Mouse (Mus musculus): Measurements from ENCODE around the gene Itgal.
A peak's percentile ranks its signal among the peaks of the same experiment; 100 is the strongest.
"Not testable (repeated sequence)": the region's sequence is repeated elsewhere in the genome, so short reads cannot be mapped to it uniquely, and the experiment has no call there.

Itgal gene

GRCm38 (mm10) chr7:127280092-127280491 is 16.0 kb upstream of the Itgal start:
- no peak for DNase-seq

DNA sequence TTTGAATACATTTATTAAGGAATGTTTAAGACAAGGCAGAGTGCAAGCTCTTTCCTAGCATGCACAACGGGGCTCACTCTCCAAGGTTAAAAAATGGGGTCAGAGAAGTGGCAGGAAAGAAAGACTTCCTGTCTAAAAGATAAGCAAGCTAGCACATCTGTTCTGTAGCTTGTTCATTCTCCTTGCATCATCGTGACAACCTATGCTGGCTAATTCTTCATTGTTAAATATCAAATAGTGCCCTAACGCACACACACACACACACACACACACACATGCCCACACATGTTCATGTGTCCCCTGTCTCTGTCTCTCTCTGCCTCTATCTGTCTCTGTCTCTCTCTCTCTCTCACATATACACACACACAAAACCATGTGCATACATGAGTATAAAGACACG is 14.9 kb upstream of the Itgal start:
- DNase-seq = no peak

DNA sequence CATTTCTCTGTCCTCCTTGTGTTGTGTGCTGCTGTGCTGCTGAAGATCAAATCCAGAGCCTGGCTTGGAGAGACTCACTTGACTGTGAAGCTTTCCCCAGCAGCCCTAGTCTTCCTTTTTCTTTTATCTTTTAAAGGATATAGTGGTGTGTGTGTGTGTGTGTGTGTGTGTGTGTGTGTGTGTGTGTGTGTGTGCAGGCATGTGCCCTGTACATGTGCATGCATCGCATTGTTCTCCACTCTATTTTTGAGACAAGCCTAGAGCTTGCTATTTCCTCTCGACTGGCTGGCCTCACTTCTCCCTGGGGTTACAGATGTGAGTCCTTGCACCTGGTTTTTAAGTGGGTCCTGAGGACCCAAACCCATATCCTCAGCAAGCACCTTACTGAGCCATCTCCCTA is 13.9 kb upstream of the Itgal start:
- DNase-seq = no peak

DNA sequence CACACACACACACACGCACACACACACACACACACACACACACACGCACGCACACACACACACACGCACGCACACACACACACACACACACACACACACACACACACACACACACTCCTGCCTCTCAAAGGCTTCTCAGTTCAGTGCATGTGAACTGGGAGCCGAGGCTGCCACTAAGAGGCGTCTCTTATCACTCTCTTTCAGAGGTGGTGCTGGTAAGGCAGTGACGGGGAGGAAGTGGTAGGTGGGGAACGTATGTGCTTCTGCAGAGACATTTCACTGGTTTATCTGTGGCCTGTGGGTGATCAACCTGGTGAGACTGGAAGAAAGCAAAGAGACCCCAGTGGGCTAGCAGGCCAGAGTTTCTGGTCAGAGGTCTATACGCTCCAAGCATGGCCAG is 10.9 kb upstream of the Itgal start:
- no peak for DNase-seq

DNA sequence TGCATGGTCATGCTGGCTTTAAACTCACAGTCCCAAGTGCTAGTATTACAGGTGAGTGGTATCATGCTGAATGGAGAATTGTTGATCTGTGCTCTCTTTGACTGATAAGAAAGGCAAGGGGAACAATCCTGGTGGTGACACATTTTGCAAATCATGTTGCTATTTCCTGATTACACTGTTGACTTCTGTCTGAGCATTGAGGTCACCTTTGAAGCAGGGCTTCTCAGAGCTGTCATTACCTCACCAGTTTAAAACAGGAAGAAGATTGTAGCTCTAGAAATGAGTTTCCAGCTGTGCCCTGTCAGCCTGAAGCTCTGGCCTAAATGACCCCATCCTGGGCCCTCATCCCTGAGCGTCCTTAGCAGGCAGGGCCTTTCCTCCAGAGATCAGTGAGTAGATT is 8.1 kb upstream of the Itgal start:
- DNase-seq = no peak

- no peak for DNase-seq
Observed at GRCm38 (mm10) chr7:127289306-127289705, 6.8 kb upstream of the Itgal start.

DNA sequence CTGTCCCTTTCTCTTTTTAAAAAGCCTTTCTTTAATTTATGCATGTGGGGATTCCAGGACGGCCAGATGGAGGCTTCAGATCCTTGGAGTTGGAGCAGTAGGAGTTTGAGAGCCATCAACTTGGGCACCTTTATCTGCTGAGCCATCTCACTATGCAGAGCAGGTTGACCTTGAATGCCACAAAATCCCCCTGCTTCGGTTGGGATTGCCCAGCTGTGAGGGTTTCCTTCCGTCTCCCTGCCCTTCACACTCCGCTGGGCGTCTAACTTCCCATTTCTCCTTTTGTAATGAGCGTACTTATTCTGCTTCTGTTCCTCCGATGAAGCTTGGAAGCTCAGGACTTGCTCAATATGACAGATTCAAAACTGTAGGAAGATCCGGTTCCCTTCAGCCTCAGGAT is 5.9 kb upstream of the Itgal start:
- DNase-seq = no peak

DNA sequence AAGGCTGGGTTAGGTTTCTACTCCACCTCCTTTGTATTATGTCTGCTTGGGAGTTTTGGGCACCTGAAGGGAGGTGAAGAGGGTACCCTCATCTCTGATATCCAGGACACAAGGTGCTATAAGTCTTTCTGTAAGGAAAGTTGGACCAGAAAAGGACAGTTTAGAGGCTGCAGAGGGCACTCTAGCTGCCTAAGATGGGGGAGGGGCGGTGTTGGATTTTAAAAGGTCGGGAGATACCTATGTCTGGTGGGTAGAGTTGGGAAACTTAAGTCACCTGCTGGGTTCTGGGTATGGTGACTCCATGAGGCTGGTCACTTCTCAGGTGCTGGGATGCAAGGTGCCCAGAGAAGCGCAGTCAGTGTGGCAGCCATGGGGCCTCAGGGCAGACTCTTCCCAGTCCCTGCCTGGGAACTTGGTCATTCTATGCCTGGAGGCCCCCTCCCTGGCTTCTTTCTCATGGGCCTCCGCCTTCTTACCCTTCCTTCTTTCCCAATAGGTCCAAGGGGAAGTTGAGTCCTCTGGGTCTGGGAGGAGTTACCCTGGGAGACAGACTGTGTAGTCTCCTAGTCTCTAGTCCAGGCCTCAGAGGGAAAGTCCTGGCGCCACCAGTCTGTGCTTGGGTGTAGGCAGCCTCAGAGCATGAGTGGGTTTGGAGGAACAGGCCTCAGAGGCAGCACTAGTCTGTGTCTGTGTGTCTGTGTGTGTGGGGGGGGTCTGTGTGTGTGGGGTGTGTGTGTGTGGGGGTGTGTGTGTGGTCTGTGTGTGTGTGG is 911 bp downstream of the Itgal start:
- no peak for DNase-seq

GRCm38 (mm10) chr7:127297586-127298193 is 1.6 kb downstream of the Itgal start:
- no peak for DNase-seq

- no peak for DNase-seq
Observed at GRCm38 (mm10) chr7:127308431-127308830, 12.4 kb downstream of the Itgal start.

DNA sequence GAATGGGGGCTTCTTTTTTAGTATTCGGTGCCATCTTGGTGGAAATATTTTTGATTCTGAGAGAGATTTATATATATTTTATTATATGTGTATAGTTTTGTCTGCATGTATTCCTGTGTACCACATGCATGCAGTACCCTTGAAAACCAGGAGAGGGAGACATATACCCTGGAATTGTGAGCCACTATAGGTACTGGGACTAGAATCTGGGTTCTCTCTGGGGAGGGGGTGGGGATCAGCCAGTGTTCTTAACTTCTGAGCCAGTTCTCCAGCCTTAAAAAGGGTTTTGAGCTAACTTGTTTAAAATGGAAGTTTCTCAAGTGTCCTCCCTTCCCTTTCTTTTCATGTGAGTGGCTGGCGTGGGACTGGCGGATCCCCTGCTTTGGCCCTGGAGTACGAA is 12.8 kb downstream of the Itgal start:
- peak; percentile 29 for DNase-seq

- DNase-seq = no peak
Observed at GRCm38 (mm10) chr7:127309951-127310350, 13.9 kb downstream of the Itgal start.

GRCm38 (mm10) chr7:127313912-127314311 is 17.9 kb downstream of the Itgal start:
- no peak for DNase-seq

GRCm38 (mm10) chr7:127321106-127321505 is 25.0 kb downstream of the Itgal start:
- no peak for DNase-seq

- DNase-seq = peak; percentile 31
Observed at GRCm38 (mm10) chr7:127322085-127322484, 26.0 kb downstream of the Itgal start.

DNA sequence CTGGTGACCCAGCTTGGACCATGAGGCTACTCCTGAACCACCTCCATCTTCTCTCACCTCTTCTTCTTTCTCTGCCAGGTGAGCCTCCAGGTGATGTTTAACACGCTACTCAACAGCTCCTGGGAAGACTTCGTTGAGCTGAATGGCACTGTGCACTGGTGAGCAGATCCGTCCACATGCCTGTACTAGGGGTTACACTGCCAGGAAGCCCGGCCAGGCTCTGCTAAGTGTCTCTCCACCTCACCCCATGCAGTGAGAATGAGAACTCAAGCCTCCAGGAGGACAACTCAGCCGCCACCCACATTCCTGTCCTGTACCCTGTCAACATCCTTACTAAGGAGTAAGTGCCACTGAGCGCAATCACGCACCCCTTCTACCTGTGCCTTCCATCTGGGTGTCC is 28.9 kb downstream of the Itgal start:
- DNase-seq = no peak

GRCm38 (mm10) chr7:127325550-127325949 is 29.5 kb downstream of the Itgal start:
- DNase-seq = peak; percentile 34

GRCm38 (mm10) chr7:127326685-127327084 is 30.6 kb downstream of the Itgal start:
- DNase-seq = peak; percentile 17

DNA sequence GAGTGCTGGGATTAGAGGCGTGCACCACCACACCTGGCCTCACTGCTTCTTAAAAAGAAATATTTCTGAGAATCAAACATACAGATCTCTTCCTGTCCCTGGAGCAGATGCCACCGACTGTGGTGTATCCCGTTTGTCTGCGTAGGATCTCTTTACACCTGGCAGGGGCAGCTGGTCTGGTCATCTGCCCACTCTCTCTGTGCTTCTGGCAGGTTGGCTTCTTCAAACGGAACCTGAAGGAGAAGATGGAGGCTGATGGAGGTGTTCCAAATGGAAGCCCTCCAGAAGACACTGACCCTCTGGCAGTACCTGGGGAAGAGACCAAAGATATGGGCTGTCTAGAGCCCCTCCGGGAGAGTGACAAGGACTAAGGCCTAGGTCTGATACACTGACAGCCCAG is 37.2 kb downstream of the Itgal start:
- no peak for DNase-seq

DNA sequence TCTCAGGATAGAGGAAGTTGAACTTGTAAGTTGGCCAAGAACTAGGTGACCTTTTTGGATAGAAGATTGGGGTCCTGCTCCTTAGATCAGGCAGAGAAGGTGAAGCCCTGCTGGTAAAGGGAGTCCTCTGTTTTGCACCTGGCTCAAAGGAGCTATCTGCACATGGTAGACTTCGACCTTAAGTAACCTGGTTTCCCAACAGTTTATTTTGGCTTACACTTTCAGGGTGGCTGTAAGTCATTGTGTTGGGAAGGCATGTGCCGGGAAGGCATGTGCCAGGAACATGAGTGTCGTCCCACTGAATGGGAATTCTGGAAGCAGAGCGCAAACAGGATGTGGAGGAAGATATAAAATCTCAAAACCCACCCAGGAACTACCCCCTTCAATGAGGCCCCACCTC is 39.5 kb downstream of the Itgal start:
- no peak for DNase-seq

DNA sequence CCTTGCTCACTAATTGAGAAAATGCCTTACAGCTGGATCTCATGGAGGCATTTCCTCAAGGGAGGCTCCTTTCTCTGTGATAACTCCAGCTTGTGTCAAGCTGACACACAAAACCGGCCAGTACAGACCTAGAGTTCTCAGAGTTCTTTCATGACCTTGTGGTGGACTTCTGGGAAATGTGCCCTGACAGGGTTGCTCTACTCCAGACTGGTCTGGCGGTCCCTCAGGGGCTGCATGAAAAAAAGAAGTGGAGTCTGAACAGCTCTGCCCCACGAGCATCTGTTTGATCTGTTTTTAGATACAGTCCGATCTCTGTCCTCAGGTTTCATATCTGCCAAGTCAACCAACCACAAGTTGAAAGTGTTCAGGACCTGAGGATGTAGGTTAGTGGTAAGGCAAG is 41.6 kb downstream of the Itgal start:
- DNase-seq = peak; percentile 17

DNA sequence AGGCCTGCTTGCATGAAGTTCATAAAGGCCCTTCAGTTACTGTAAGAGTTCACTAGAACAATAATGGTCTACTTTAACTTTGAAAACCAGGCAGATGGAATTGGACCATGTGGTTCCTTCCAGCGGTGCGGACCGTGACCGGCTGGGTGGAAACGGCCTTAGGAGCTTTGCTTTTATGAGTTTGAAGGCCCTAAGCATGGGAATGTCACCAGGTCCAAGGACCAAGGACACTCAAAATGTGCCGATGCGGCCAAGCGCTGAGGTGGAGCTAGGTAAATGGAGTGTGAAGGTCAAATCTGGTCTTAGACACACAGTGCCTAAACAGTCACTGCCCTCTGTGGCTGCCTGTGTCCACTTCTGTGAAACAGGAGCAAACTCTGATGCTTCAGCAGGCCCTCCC is 45.3 kb downstream of the Itgal start:
- peak; percentile 73 for DNase-seq

DNA sequence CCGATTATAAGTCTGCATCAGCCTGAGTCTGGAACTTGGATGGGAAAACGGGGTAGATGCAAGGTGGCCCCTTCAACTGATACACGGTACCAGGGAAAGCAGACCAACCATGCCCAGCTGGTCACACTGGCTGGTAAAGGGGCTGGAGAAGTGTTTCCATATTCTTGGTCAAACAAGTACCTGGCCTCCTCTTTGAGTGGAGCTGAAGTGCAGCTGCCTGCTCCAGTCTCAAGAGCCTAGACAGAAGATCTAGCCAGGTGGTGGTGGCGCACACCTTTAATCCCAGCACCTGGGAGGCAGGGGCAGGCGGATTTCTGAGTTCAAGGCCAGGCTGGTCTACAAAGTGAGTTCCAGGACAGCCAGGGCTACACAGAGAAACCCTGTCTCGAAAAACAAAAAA is 45.8 kb downstream of the Itgal start:
- DNase-seq = not testable (repeated sequence)

DNA sequence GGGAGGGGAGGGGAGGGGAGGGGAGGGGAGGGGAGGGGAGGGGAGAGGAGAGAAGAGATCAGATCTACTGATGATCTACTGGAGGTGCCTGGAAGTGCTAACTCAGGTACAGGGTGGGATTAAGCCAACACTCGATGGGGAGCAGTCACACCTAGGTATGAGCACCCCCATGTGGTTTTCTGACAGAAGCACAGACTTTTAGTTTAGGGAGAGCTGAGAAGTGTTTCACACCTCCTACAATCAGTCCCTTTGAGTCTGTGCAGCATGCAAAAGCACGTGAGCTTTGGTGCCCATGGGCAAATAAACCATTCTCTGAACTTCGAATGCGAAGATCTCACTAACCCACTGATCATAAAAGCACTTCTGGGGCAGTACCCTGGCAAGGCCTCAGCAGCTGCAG is 46.3 kb downstream of the Itgal start:
- DNase-seq = peak; percentile 31

GRCm38 (mm10) chr7:127342888-127343287 is 46.8 kb downstream of the Itgal start:
- no peak for DNase-seq

All from kidney, adult 18-20 months (tissue).